Mouse (Mus musculus) midbrain, embryonic 12.5 days (tissue): Measurements from ENCODE around the gene Cyp2ab1. TPM values are rescaled to one million over a fixed set of nuclear protein-coding genes. Genes with fewer than 3 reads are reported as not detected.
"Not testable (repeated sequence)": the region's sequence is repeated elsewhere in the genome, so short reads cannot be mapped to it uniquely, and the experiment has no call there.

Experiments used
- ATAC-seq: fragments of 200-750 bp; cut with Nextera tagmentation; 2 replicates; pipeline ENCODE4 v1.8.0; 2017; ENCODE audit warnings: low read depth, moderate TSS enrichment, moderate library complexity; ENCODE audit not compliant: low FRiP score
- H3K27ac ChIP-seq: fragments of 300-500 bp; sonication (generic); replicated peaks from 2 replicates; pipeline ENCODE4 v1.5.1; 2016; ENCODE audit warnings: mild to moderate bottlenecking
- H3K27me3 ChIP-seq: fragments of 300-500 bp; sonication (generic); 2 replicates; pipeline ENCODE4 v1.6.1; 2016; ENCODE audit warnings: mild to moderate bottlenecking
- H3K36me3 ChIP-seq: fragments of 300-500 bp; sonication (generic); 2 replicates; pipeline ENCODE4 v1.6.1; 2016
- H3K4me1 ChIP-seq: fragments of 300-500 bp; sonication (generic); 2 replicates; pipeline ENCODE4 v1.6.1; 2016
- H3K4me2 ChIP-seq: fragments of 300-500 bp; sonication (generic); replicated peaks from 2 replicates; pipeline ENCODE4 v1.6.1; 2016; ENCODE audit warnings: mild to moderate bottlenecking, moderate library complexity
- H3K4me3 ChIP-seq: fragments of 300-500 bp; sonication (generic); 2 replicates; pipeline ENCODE4 v1.5.1; 2016; ENCODE audit warnings: mild to moderate bottlenecking
- H3K9ac ChIP-seq: fragments of 300-500 bp; sonication (generic); replicated peaks from 2 replicates; pipeline ENCODE4 v1.6.1; 2016; ENCODE audit warnings: mild to moderate bottlenecking, moderate library complexity
- H3K9me3 ChIP-seq: fragments of 300-500 bp; sonication (generic); 2 replicates; pipeline ENCODE4 v1.6.1; 2016; ENCODE audit warnings: mild to moderate bottlenecking
- WGBS: fragments of 180-500 bp; shearing (Covaris S2); methylation state at CpG from one replicate; pipeline ENCODE4 v1.1.7; 2016; 5-methylcytosine and 5-hydroxymethylcytosine counted together
- polyA plus RNA-seq: library from polyadenylated mRNA; unstranded; fragments of >200 nt; fragmentation: Nextera tagmentation; extraction: Ambion mirVana; gene quantifications from 2 replicates; pipeline ENCODE4 v1.2.1, GENCODE M21; 2016

The Cyp2ab1 gene
- polyA plus RNA-seq, result not detected in 2 replicates

- Histone ChIP-seq H3K9me3 (no peaks in the 10 kb centered on the region), H3K4me3 (no peak within 1 kb of the TSS), H3K36me3 (peaks cover 20% of the 10 kb centered on the region; the same call in 1 of the 2 replicates), H3K27ac (no peak within 1 kb of the TSS), H3K27me3 (no peaks in the 10 kb centered on the region), H3K9ac (no peak within 1 kb of the TSS), H3K4me2 (no peak within 1 kb of the TSS), H3K4me1 (no peaks in the 10 kb centered on the region)
- 74% methylated on average over 5 of the region's 5 CpGs for WGBS
- no peak for ATAC-seq
Measured at GRCm38 (mm10) chr16:20325286-20325685, at the start of gene Cyp2ab1. Gene Cyp2ab1, minus strand, starts transcription at chr16:20325404.

DNA sequence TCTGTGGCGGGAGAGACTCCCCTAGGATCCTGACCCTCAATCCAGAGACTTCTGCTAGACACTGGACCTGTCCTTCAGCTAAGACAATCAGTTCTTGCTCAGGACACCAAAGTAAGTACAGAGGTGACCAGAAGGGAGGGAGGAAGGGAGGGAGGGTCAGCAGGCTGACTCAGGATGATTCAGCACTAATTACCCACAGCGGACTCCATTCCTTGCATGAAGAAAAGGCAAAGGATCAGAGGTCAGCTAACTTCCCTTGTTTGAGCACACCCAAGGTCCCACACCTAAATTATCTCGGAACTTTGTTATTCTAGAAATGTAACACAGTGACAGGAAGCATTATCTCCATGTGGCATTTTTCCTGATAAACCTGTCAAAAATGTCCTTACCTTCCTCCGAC, 46.5 kb upstream of the Cyp2ab1 start:
- Histone ChIP-seq H3K4me2 (no peak overlapping the region), H3K27ac (no peak overlapping the region), H3K4me1 (no peaks in the 10 kb centered on the region), H3K9ac (no peak overlapping the region), H3K36me3 (peaks cover 92% of the 10 kb centered on the region), H3K4me3 (no peak overlapping the region), H3K27me3 (no peaks in the 10 kb centered on the region), H3K9me3 (no peaks in the 10 kb centered on the region)
- no peak for ATAC-seq
- WGBS, result 83% methylated on average over 4 of the region's 4 CpGs

GRCm38 (mm10) chr16:20368221-20368620, 43.0 kb upstream of the Cyp2ab1 start:
- Histone ChIP-seq H3K4me1 (no peaks in the 10 kb centered on the region), H3K27me3 (no peaks in the 10 kb centered on the region), H3K9ac (no peak overlapping the region), H3K27ac (no peak overlapping the region), H3K4me3 (no peak overlapping the region), H3K4me2 (no peak overlapping the region), H3K9me3 (no peaks in the 10 kb centered on the region), H3K36me3 (peaks cover 92% of the 10 kb centered on the region)
- ATAC-seq, result no peak
- 91% methylated on average over 9 of the region's 9 CpGs for WGBS

- Histone ChIP-seq H3K36me3 (peaks cover 85% of the 10 kb centered on the region), H3K4me3 (no peak overlapping the region), H3K9me3 (no peaks in the 10 kb centered on the region), H3K4me1 (no peaks in the 10 kb centered on the region), H3K27me3 (no peaks in the 10 kb centered on the region), H3K27ac (no peak overlapping the region), H3K9ac (no peak overlapping the region), H3K4me2 (no peak overlapping the region)
- WGBS, result 87% methylated on average over 11 of the region's 11 CpGs
- ATAC-seq, result no peak
Measured at GRCm38 (mm10) chr16:20362121-20362520, 36.9 kb upstream of the Cyp2ab1 start.

GRCm38 (mm10) chr16:20361496-20361895, 36.3 kb upstream of the Cyp2ab1 start:
- not testable (repeated sequence) for H3K4me2 ChIP-seq, H3K9me3 ChIP-seq, H3K27ac ChIP-seq, H3K4me3 ChIP-seq, H3K9ac ChIP-seq, H3K27me3 ChIP-seq, H3K4me1 ChIP-seq, ATAC-seq
- 96% methylated on average over 3 of the region's 3 CpGs for WGBS
- peaks cover 83% of the 10 kb centered on the region for H3K36me3 ChIP-seq

DNA sequence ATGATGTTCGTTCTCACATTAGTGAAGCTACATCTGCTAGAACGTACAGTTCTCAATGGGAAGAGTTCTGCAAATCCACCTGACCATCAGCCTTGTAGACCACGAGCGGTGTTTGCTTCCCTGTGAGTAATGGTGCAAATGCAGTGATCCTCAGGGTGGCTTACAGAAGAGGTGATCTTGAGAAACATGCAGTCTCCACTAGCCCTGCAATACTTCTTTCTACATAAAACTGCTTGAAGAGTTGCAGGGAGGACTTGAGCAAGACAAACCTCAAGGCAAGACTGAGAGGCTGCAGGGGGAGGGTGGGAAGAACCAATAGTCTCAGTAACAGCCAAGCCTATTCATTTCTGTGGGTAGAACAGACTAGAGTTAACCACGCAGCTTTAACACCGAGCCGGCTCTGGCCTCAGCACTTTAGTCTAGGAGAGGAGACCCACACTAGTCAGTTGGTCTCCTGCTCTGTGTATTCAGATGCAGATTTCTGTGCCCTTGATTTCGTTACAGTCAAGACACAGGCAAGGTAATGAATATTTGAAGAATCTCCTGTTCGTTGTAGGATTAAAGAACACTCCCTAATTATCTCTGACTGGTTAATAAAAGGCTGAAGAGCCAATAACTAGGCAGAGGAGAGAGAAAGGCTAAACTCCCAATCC, 34.6 kb upstream of the Cyp2ab1 start:
- WGBS, result 87% methylated on average over 9 of the region's 9 CpGs
- no peak overlapping the region for H3K4me2 ChIP-seq
- H3K4me1 ChIP-seq, result no peaks in the 10 kb centered on the region
- H3K36me3 ChIP-seq, result peaks cover 84% of the 10 kb centered on the region
- no peak overlapping the region for H3K9ac ChIP-seq
- H3K9me3 ChIP-seq, result no peaks in the 10 kb centered on the region
- no peaks in the 10 kb centered on the region for H3K27me3 ChIP-seq
- no peak for ATAC-seq
- H3K4me3 ChIP-seq, result no peak overlapping the region
- no peak overlapping the region for H3K27ac ChIP-seq

GRCm38 (mm10) chr16:20357837-20358236, 32.6 kb upstream of the Cyp2ab1 start:
- Histone ChIP-seq H3K4me2 (no peak overlapping the region), H3K9ac (no peak overlapping the region), H3K27ac (no peak overlapping the region), H3K36me3 (peaks cover 76% of the 10 kb centered on the region), H3K9me3 (no peaks in the 10 kb centered on the region), H3K27me3 (no peaks in the 10 kb centered on the region), H3K4me1 (no peaks in the 10 kb centered on the region), H3K4me3 (no peak overlapping the region)
- ATAC-seq, result no peak
- 95% methylated on average over 5 of the region's 5 CpGs for WGBS

GRCm38 (mm10) chr16:20354762-20355161, 29.6 kb upstream of the Cyp2ab1 start:
- Histone ChIP-seq H3K36me3 (peaks cover 67% of the 10 kb centered on the region), H3K4me2 (no peak overlapping the region), H3K4me3 (no peak overlapping the region), H3K9ac (no peak overlapping the region), H3K9me3 (no peaks in the 10 kb centered on the region), H3K27ac (no peak overlapping the region), H3K27me3 (no peaks in the 10 kb centered on the region), H3K4me1 (no peaks in the 10 kb centered on the region)
- ATAC-seq, result no peak
- 96% methylated on average over 2 of the region's 2 CpGs for WGBS

GRCm38 (mm10) chr16:20354011-20354410, 28.8 kb upstream of the Cyp2ab1 start:
- WGBS, result 94% methylated on average over 1 of the region's 1 CpGs
- H3K4me1 ChIP-seq, result no peaks in the 10 kb centered on the region
- ATAC-seq, result no peak
- no peak overlapping the region for H3K9ac ChIP-seq
- no peak overlapping the region for H3K4me3 ChIP-seq
- no peak overlapping the region for H3K4me2 ChIP-seq
- no peaks in the 10 kb centered on the region for H3K9me3 ChIP-seq
- H3K36me3 ChIP-seq, result peaks cover 66% of the 10 kb centered on the region
- H3K27me3 ChIP-seq, result no peaks in the 10 kb centered on the region
- no peak overlapping the region for H3K27ac ChIP-seq

- Histone ChIP-seq H3K4me1 (no peaks in the 10 kb centered on the region), H3K27ac (no peak overlapping the region), H3K4me3 (no peak overlapping the region), H3K4me2 (no peak overlapping the region), H3K9me3 (no peaks in the 10 kb centered on the region), H3K9ac (no peak overlapping the region), H3K36me3 (peaks cover 39% of the 10 kb centered on the region), H3K27me3 (no peaks in the 10 kb centered on the region)
- no peak for ATAC-seq
- 91% methylated on average over 1 of the region's 1 CpGs for WGBS
Measured at GRCm38 (mm10) chr16:20345464-20345863, 20.3 kb upstream of the Cyp2ab1 start.

DNA sequence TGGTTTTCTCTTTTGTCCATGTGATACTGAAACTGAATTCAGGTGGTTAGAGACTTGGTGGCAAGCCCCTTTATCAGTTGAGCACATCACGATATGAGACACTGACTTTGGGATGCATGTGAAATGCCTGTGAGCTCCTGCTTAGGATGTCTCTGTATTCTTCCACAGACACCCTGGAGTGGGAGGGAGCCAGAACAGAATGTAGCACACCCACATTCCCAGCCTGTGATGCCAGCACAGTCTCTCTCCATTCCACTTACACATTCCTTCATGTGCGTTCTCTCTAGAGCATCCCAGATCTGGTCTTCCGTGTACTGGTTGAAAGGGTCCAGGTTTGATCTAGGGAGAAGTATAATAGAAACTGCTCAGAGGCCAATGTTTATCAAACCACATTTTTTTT, 13.4 kb upstream of the Cyp2ab1 start:
- Histone ChIP-seq H3K4me3 (no peak overlapping the region), H3K36me3 (peaks cover 63% of the 10 kb centered on the region), H3K27ac (no peak overlapping the region), H3K27me3 (no peaks in the 10 kb centered on the region), H3K9me3 (no peaks in the 10 kb centered on the region), H3K4me1 (no peaks in the 10 kb centered on the region), H3K9ac (no peak overlapping the region), H3K4me2 (no peak overlapping the region)
- no peak for ATAC-seq
- 99% methylated on average over 3 of the region's 3 CpGs for WGBS

DNA sequence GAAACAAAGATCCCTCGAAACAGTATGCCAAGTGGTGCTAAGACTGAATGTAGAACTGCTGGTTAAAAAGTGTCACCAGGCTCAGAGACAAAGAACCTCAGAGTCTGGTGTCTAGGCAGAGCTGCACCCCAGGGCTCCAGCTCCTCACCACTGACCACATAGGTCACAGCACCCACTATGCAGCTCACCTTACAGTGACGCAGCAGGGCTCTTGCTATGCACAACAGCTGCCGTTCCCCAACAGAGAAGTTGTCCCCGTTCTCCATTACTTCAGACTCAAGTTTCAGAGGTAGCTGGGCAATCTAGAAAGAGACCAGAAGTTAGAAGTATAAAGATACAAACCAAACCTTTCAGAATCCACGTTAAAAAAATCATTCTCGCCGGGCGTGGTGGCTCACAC, 9.7 kb upstream of the Cyp2ab1 start:
- no peak overlapping the region for H3K9ac ChIP-seq
- peaks cover 65% of the 10 kb centered on the region for H3K36me3 ChIP-seq
- no peak overlapping the region for H3K4me3 ChIP-seq
- WGBS, result 96% methylated on average over 8 of the region's 8 CpGs
- no peak overlapping the region for H3K27ac ChIP-seq
- no peaks in the 10 kb centered on the region for H3K9me3 ChIP-seq
- no peaks in the 10 kb centered on the region for H3K4me1 ChIP-seq
- no peak overlapping the region for H3K4me2 ChIP-seq
- H3K27me3 ChIP-seq, result no peaks in the 10 kb centered on the region
- ATAC-seq, result no peak

DNA sequence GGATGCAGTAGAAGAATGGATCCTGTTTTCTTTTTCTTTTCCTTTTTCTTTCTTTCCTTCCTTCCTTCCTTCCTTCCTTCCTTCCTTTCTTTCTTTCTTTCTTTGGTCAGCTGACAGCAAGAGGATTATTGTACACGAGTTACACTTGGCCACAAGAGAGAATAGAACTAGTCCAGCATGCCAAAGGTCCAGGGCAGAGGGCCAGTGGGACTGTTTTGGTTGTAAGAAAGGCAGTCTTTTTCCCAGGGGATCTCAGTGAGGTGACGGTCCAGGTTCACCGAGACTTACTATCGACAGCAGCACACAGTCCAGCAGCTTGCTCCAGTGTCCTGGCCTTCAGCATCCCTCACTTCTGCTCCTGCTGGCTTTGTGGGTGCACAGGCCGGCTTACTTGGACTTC, 3.1 kb upstream of the Cyp2ab1 start:
- H3K27ac ChIP-seq, result no peak overlapping the region
- H3K4me1 ChIP-seq, result no peaks in the 10 kb centered on the region
- no peak overlapping the region for H3K9ac ChIP-seq
- no peaks in the 10 kb centered on the region for H3K27me3 ChIP-seq
- H3K36me3 ChIP-seq, result peaks cover 31% of the 10 kb centered on the region
- 87% methylated on average over 5 of the region's 5 CpGs for WGBS
- H3K4me2 ChIP-seq, result no peak overlapping the region
- no peak for ATAC-seq
- H3K9me3 ChIP-seq, result no peaks in the 10 kb centered on the region
- H3K4me3 ChIP-seq, result no peak overlapping the region
